Comparison of ENCODE assay signal across 7 mouse cellular contexts in genomic region chr1:132557901-132558631, GRCm38 (mm10). TPM values are rescaled to one million over a fixed set of nuclear protein-coding genes. Genes with fewer than 3 reads are reported as not detected.
A peak's percentile ranks its signal among the peaks of the same experiment; 100 is the strongest.
DNase-seq lines count a peak whose midpoint lies in the region; ATAC-seq and TF ChIP-seq lines count a peak whose summit lies in the region.

No protein-coding gene starts in this region.

- TF ChIP-seq POLR2A in liver, adult 2 months (IDR thresholded peaks at IDR 0.05; ENCODE audit: extremely low read depth, insufficient read depth, low read length): no peak

- no peak overlapping the region for H3K4me3 ChIP-seq in forebrain, embryonic 14.5 days (ENCODE audit: low read depth, low read length)
- no peak overlapping the region for H3K4me3 ChIP-seq in hindbrain, embryonic 12.5 days
- H3K4me3 ChIP-seq in liver, adult 2 months (ENCODE audit: insufficient read depth, low read depth, low read length): no peak overlapping the region
- no peak overlapping the region for H3K4me3 ChIP-seq in neural tube, embryonic 13.5 days

- H3K27me3 ChIP-seq in forebrain, embryonic 14.5 days (replicated peaks; ENCODE audit: control insufficient read depth, insufficient read depth, low read length): no peaks in the 10 kb centered on the region
- no peaks in the 10 kb centered on the region for H3K27me3 ChIP-seq in hindbrain, embryonic 12.5 days
- no peaks in the 10 kb centered on the region for H3K27me3 ChIP-seq in liver, adult 2 months (ENCODE audit: control insufficient read depth, insufficient read depth, low read length)
- H3K27me3 ChIP-seq in neural tube, embryonic 13.5 days: no peaks in the 10 kb centered on the region

- DNase-seq in MN1 (ENCODE audit: low spot score): peak; percentile 86
- DNase-seq in adrenal gland, postnatal 36 days: peak; percentile 90
- DNase-seq in forebrain, embryonic 14.5 days (ENCODE audit: low spot score): peak; percentile 90
- DNase-seq in liver, adult 2 months (ENCODE audit: extremely low read depth, low read depth, low spot score): peak; percentile 67

- peak overlapping the region; percentile 92 for H3K27ac ChIP-seq in forebrain, embryonic 14.5 days (ENCODE audit: low read depth, low read length)
- peak overlapping the region; percentile 88 for H3K27ac ChIP-seq in hindbrain, embryonic 12.5 days
- H3K27ac ChIP-seq in liver, adult 2 months (replicated peaks; ENCODE audit: insufficient read depth, low read depth, low read length): no peak overlapping the region
- peak overlapping the region; percentile 92 for H3K27ac ChIP-seq in neural tube, embryonic 13.5 days (replicated peaks)

- no peaks in the 10 kb centered on the region for H3K79me2 ChIP-seq in liver, adult 2 months (ENCODE audit: control insufficient read depth, insufficient read depth, low read length)

- 0 out of 2 replicates have a peak overlapping the region, but pooled peaks have one; percentile 5 for H3K4me2 ChIP-seq in forebrain, embryonic 14.5 days (ENCODE audit: low read length)
- H3K4me2 ChIP-seq in hindbrain, embryonic 12.5 days (replicated peaks): no peak overlapping the region
- H3K4me2 ChIP-seq in neural tube, embryonic 13.5 days: no peak overlapping the region

- TF ChIP-seq CTCF in liver, adult 2 months (IDR thresholded peaks at IDR 0.05; ENCODE audit: low read depth, low read length): no peak

- peak; percentile 76 for ATAC-seq in forebrain, embryonic 14.5 days
- ATAC-seq in hindbrain, embryonic 12.5 days (ENCODE audit: low FRiP score): peak; percentile 59
- peak; percentile 75 for ATAC-seq in neural tube, embryonic 13.5 days (ENCODE audit: low read depth)
- no peak for ATAC-seq in inflammation-experienced regulatory T-cells, adult 6 months

- WGBS in forebrain, embryonic 14.5 days: 16% methylated on average over 9 of the region's 9 CpGs
- 17% methylated on average over 9 of the region's 9 CpGs for WGBS in hindbrain, embryonic 12.5 days
- WGBS in liver, adult 2 months: 24% methylated on average over 9 of the region's 9 CpGs
- 8% methylated on average over 9 of the region's 9 CpGs for WGBS in neural tube, embryonic 13.5 days

- H3K9ac ChIP-seq in forebrain, embryonic 14.5 days (ENCODE audit: low read length): peak overlapping the region; percentile 13; the same call in 1 of the 2 replicates
- no peak overlapping the region for H3K9ac ChIP-seq in hindbrain, embryonic 12.5 days
- no peak overlapping the region for H3K9ac ChIP-seq in liver, adult 2 months (ENCODE audit: low read depth, low read length)
- peak overlapping the region; percentile 34; the same call in 1 of the 2 replicates for H3K9ac ChIP-seq in neural tube, embryonic 13.5 days

- no peaks in the 10 kb centered on the region for H3K9me3 ChIP-seq in forebrain, embryonic 14.5 days (replicated peaks; ENCODE audit: control insufficient read depth, low read length)
- H3K9me3 ChIP-seq in hindbrain, embryonic 12.5 days (replicated peaks): no peaks in the 10 kb centered on the region
- H3K9me3 ChIP-seq in neural tube, embryonic 13.5 days: no peaks in the 10 kb centered on the region

- no peaks in the 10 kb centered on the region for H3K36me3 ChIP-seq in forebrain, embryonic 14.5 days (ENCODE audit: control insufficient read depth, insufficient read depth, low read length)
- no peaks in the 10 kb centered on the region for H3K36me3 ChIP-seq in hindbrain, embryonic 12.5 days
- H3K36me3 ChIP-seq in liver, adult 2 months (ENCODE audit: control insufficient read depth, insufficient read depth, low read length): no peaks in the 10 kb centered on the region
- no peaks in the 10 kb centered on the region for H3K36me3 ChIP-seq in neural tube, embryonic 13.5 days

- H3K4me1 ChIP-seq in forebrain, embryonic 14.5 days (ENCODE audit: control insufficient read depth, insufficient read depth, low read length): peaks cover 43% of the 10 kb centered on the region
- H3K4me1 ChIP-seq in hindbrain, embryonic 12.5 days: peaks cover 60% of the 10 kb centered on the region
- H3K4me1 ChIP-seq in liver, adult 2 months (ENCODE audit: control insufficient read depth, insufficient read depth, low read length): no peaks in the 10 kb centered on the region
- H3K4me1 ChIP-seq in neural tube, embryonic 13.5 days (replicated peaks): peaks cover 62% of the 10 kb centered on the region

RNA-seq across cellular contexts. Expression of gene Cntn2, which starts 15.0 kb away (rescaled TPM):
- total RNA-seq in adrenal gland, postnatal 36 days (2021): not detected
- 68.0 and 102 TPM in 2 replicates for polyA plus RNA-seq in forebrain, embryonic 14.5 days (2014; fragmentation: Nextera tagmentation; extraction: Ambion mirVana)
- 83.8 and 88.4 TPM in 2 replicates for polyA plus RNA-seq in hindbrain, embryonic 12.5 days (2016; fragmentation: Nextera tagmentation; extraction: Ambion mirVana)
- total RNA-seq in liver, adult 2 months (2014; rRNA removed): under 0.01 and 0.07 TPM in 2 replicates
- 0.11 and 0.48 TPM in 2 replicates for polyA plus RNA-seq in liver, adult 2 months (2012; rRNA removed)
- 84.9 and 102 TPM in 2 replicates for polyA plus RNA-seq in neural tube, embryonic 13.5 days (2015; fragmentation: Nextera tagmentation; extraction: Ambion mirVana)
- not detected for polyA plus RNA-seq in inflammation-experienced regulatory T-cells, adult 6 months (2017; shearing (Covaris generic))

RNA-seq across cellular contexts. Expression of gene Tmem81, which starts 52.0 kb away (rescaled TPM):
- total RNA-seq in adrenal gland, postnatal 36 days (2021): 1 to 10 TPM; 3.1 to 3.9 TPM
- polyA plus RNA-seq in forebrain, embryonic 14.5 days (2014; fragmentation: Nextera tagmentation; extraction: Ambion mirVana): 0.74 and 1.1 TPM in 2 replicates
- 1.5 and 1.8 TPM in 2 replicates for polyA plus RNA-seq in hindbrain, embryonic 12.5 days (2016; fragmentation: Nextera tagmentation; extraction: Ambion mirVana)
- total RNA-seq in liver, adult 2 months (2014; rRNA removed): 1.4 and 1.8 TPM in 2 replicates
- polyA plus RNA-seq in liver, adult 2 months (2012; rRNA removed): 1.0 and 1.5 TPM in 2 replicates
- 1.0 and 1.1 TPM in 2 replicates for polyA plus RNA-seq in neural tube, embryonic 13.5 days (2015; fragmentation: Nextera tagmentation; extraction: Ambion mirVana)
- 1 to 10 TPM; 3.9 to 6.3 (median 6.0) TPM for polyA plus RNA-seq in inflammation-experienced regulatory T-cells, adult 6 months (2017; shearing (Covaris generic))

Comparison
In these comparisons a context has a peak if more than half of its experiments do, and no peak if none do; other contexts are left out.
1. H3K9ac ChIP-seq: peak in forebrain, embryonic 14.5 days (single experiment) and neural tube, embryonic 13.5 days (single experiment); none in hindbrain, embryonic 12.5 days (single experiment) and liver, adult 2 months (single experiment).
2. RNA of gene Cntn2, which starts 15.0 kb away (polyA plus RNA-seq): 84.9 to 102 TPM in neural tube, embryonic 13.5 days, 83.8 to 88.4 TPM in hindbrain, embryonic 12.5 days and 68.0 to 102 TPM in forebrain, embryonic 14.5 days; 0.11 to 0.48 TPM in liver, adult 2 months and not detected in inflammation-experienced regulatory T-cells, adult 6 months; every median in the first group is over 10 times any median in the second.
3. Peak in every context shown above with its lines, with median percentiles within 50 percentile points of each other: DNase-seq.